Mouse (Mus musculus) hindbrain, postnatal 0 days (tissue): ENCODE data around the gene Ttl. TPM values are rescaled to one million over a fixed set of nuclear protein-coding genes. Genes with fewer than 3 reads are reported as not detected.
A peak's percentile ranks its signal among the peaks of the same experiment; 100 is the strongest.

Experiments used
- ATAC-seq: fragments of 200-750 bp; cut with Nextera tagmentation; 2 replicates; pipeline ENCODE4 v1.8.0; 2017; ENCODE audit warnings: mild to moderate bottlenecking, moderate TSS enrichment, moderate library complexity
- DNase-seq: peaks from one replicate; pipeline ENCODE4 v3.0.0-alpha.2; 2015; ENCODE audit warnings: low spot score
- H3K27ac ChIP-seq: fragments of 300-500 bp; sonication (generic); 2 replicates; pipeline ENCODE4 v1.5.1; 2014; ENCODE audit warnings: mild to moderate bottlenecking
- H3K27me3 ChIP-seq: fragments of 300-500 bp; sonication (generic); 2 replicates; pipeline ENCODE4 v1.6.1; 2014; ENCODE audit warnings: low read length, mixed read lengths; ENCODE audit not compliant: insufficient read depth
- H3K36me3 ChIP-seq: fragments of 300-500 bp; sonication (generic); 2 replicates; pipeline ENCODE4 v1.6.1; 2014; ENCODE audit warnings: low read length, mixed read lengths; ENCODE audit not compliant: insufficient read depth
- H3K4me1 ChIP-seq: fragments of 300-500 bp; sonication (generic); 2 replicates; pipeline ENCODE4 v1.6.1; 2014; ENCODE audit warnings: antibody characterized with exemption, low read length, mixed read lengths; ENCODE audit not compliant: insufficient read depth
- H3K4me2 ChIP-seq: fragments of 300-500 bp; sonication (generic); 2 replicates; pipeline ENCODE4 v1.6.1; 2014; ENCODE audit warnings: low read depth, mild to moderate bottlenecking, low read length, moderate library complexity, mixed read lengths
- H3K4me3 ChIP-seq: fragments of 300-500 bp; sonication (generic); 2 replicates; pipeline ENCODE4 v1.5.1; 2014; ENCODE audit warnings: low read length
- H3K9ac ChIP-seq: fragments of 300-500 bp; sonication (generic); replicated peaks from 2 replicates; pipeline ENCODE4 v1.6.1; 2014; ENCODE audit warnings: mild to moderate bottlenecking, low read length, moderate library complexity, mixed read lengths
- H3K9me3 ChIP-seq: fragments of 300-500 bp; sonication (generic); 2 replicates; pipeline ENCODE4 v1.6.1; 2016; ENCODE audit warnings: low read length, mixed read lengths
- CTCF ChIP-seq: IDR thresholded peaks from 2 replicates; pipeline ENCODE4 v1.5.1; 2016; ENCODE audit warnings: antibody characterized with exemption, control low read depth, low read depth
- WGBS: fragments of 180-500 bp; shearing (Covaris S2); extraction: QIAGEN DNeasy Blood & Tissue Kit; methylation state at CpG from one replicate; pipeline ENCODE4 v1.1.7; 2014; 5-methylcytosine and 5-hydroxymethylcytosine counted together
- polyA plus RNA-seq: library from polyadenylated mRNA; unstranded; fragments of >200 nt; fragmentation: Nextera tagmentation; extraction: Ambion mirVana; gene quantifications from 2 replicates; pipeline ENCODE4 v1.2.1, GENCODE M21; 2015
- total RNA-seq: library from RNA; depleted of rRNA; stranded (reverse); fragments of >200 nt; gene quantifications from 2 replicates; pipeline ENCODE4 v1.2.3, GENCODE M21; 2014

Ttl gene
- total and polyA plus RNA-seq, 2 experiments from 2014 or later = 34.1 to 57.7 TPM

GRCm38 (mm10) chr2:129040567-129040966 lies 25.2 kb upstream of the Ttl start:
- no peak overlapping the region for H3K27ac ChIP-seq
- H3K9me3 ChIP-seq = no peaks in the 10 kb centered on the region
- peaks cover 10% of the 10 kb centered on the region; the same call in 1 of the 2 replicates for H3K4me1 ChIP-seq
- 35% methylated on average over 6 of the region's 6 CpGs for WGBS
- no peak for TF ChIP-seq CTCF
- H3K27me3 ChIP-seq = peaks cover 4% of the 10 kb centered on the region; the same call in 1 of the 2 replicates
- H3K9ac ChIP-seq = no peak overlapping the region
- H3K4me2 ChIP-seq = no peak overlapping the region
- DNase-seq (no peak), ATAC-seq (no peak)
- H3K36me3 ChIP-seq = no peaks in the 10 kb centered on the region
- H3K4me3 ChIP-seq = no peak overlapping the region

- WGBS = 60% methylated on average over 6 of the region's 6 CpGs
- H3K4me1 ChIP-seq = no peaks in the 10 kb centered on the region
Observed at GRCm38 (mm10) chr2:129046172-129046845, 19.4 kb upstream of the Ttl start.

GRCm38 (mm10) chr2:129046846-129047196 lies 18.9 kb upstream of the Ttl start:
- H3K27me3 ChIP-seq = no peaks in the 10 kb centered on the region
- TF ChIP-seq CTCF = no peak
- DNase-seq (no peak), ATAC-seq (no peak)
- H3K27ac ChIP-seq = no peak overlapping the region
- 85% methylated on average over 4 of the region's 4 CpGs for WGBS
- no peak overlapping the region for H3K9ac ChIP-seq
- H3K9me3 ChIP-seq = no peaks in the 10 kb centered on the region
- H3K4me3 ChIP-seq = no peak overlapping the region
- no peak overlapping the region for H3K4me2 ChIP-seq
- no peaks in the 10 kb centered on the region for H3K36me3 ChIP-seq
- H3K4me1 ChIP-seq = no peaks in the 10 kb centered on the region

More at GRCm38 (mm10) chr2:129046172-129046845, 19.4 kb upstream of the Ttl start:
- H3K9ac ChIP-seq = no peak overlapping the region
- no peak for TF ChIP-seq CTCF
- no peaks in the 10 kb centered on the region for H3K27me3 ChIP-seq
- peak; percentile 35 for DNase-seq
- H3K4me2 ChIP-seq = no peak overlapping the region
- no peak overlapping the region for H3K27ac ChIP-seq
- no peak for ATAC-seq
- no peak overlapping the region for H3K4me3 ChIP-seq
- H3K9me3 ChIP-seq = no peaks in the 10 kb centered on the region
- H3K36me3 ChIP-seq = no peaks in the 10 kb centered on the region

GRCm38 (mm10) chr2:129047811-129048210 lies 17.9 kb upstream of the Ttl start, which contains the start of gene Vinac1:
TSS of gene Vinac1 (minus strand) at chr2:129048172.
- Histone ChIP-seq H3K36me3 (no peaks in the 10 kb centered on the region), H3K4me3 (no peak within 1 kb of the TSS), H3K27ac (no peak within 1 kb of the TSS), H3K9ac (no peak within 1 kb of the TSS), H3K27me3 (no peaks in the 10 kb centered on the region), H3K4me2 (no peak within 1 kb of the TSS), H3K9me3 (no peaks in the 10 kb centered on the region), H3K4me1 (no peaks in the 10 kb centered on the region)
- ATAC-seq (0 out of 2 replicates have a peak, but pooled peaks have one; percentile 43), DNase-seq (peak; percentile 44)
- 66% methylated on average over 8 of the region's 8 CpGs for WGBS
- TF ChIP-seq CTCF = no peak

- H3K27ac ChIP-seq = no peak overlapping the region
- no peak for TF ChIP-seq CTCF
- no peak overlapping the region for H3K4me3 ChIP-seq
- WGBS = 75% methylated on average over 4 of the region's 4 CpGs
- ATAC-seq (no peak), DNase-seq (no peak)
- H3K9ac ChIP-seq = no peak overlapping the region
- H3K9me3 ChIP-seq = no peaks in the 10 kb centered on the region
- no peaks in the 10 kb centered on the region for H3K27me3 ChIP-seq
- H3K4me2 ChIP-seq = no peak overlapping the region
- no peaks in the 10 kb centered on the region for H3K4me1 ChIP-seq
- H3K36me3 ChIP-seq = no peaks in the 10 kb centered on the region
Observed at GRCm38 (mm10) chr2:129052451-129052983, 13.2 kb upstream of the Ttl start.

- no peaks in the 10 kb centered on the region for H3K9me3 ChIP-seq
- no peaks in the 10 kb centered on the region for H3K36me3 ChIP-seq
- no peak overlapping the region for H3K4me2 ChIP-seq
- H3K27ac ChIP-seq = no peak overlapping the region
- H3K4me3 ChIP-seq = no peak overlapping the region
- H3K27me3 ChIP-seq = no peaks in the 10 kb centered on the region
- H3K9ac ChIP-seq = no peak overlapping the region
- H3K4me1 ChIP-seq = no peaks in the 10 kb centered on the region
- 89% methylated on average over 6 of the region's 6 CpGs for WGBS
- TF ChIP-seq CTCF = no peak
- DNase-seq (no peak), ATAC-seq (no peak)
Observed at GRCm38 (mm10) chr2:129055741-129056140, 10.0 kb upstream of the Ttl start.

GRCm38 (mm10) chr2:129056597-129056996 lies 9.1 kb upstream of the Ttl start:
- Histone ChIP-seq H3K36me3 (no peaks in the 10 kb centered on the region), H3K9me3 (no peaks in the 10 kb centered on the region), H3K4me1 (no peaks in the 10 kb centered on the region), H3K27ac (no peak overlapping the region), H3K4me3 (no peak overlapping the region), H3K4me2 (no peak overlapping the region), H3K27me3 (no peaks in the 10 kb centered on the region), H3K9ac (no peak overlapping the region)
- ATAC-seq = no peak
- peak; percentile 51 for TF ChIP-seq CTCF
- peak; percentile 19 for DNase-seq
- 47% methylated on average over 9 of the region's 9 CpGs for WGBS
